Mouse (Mus musculus) ES-CJ7 (cell line): ENCODE measurements around the gene Npcd.

ENCODE experiments used
- DNase-seq: peaks from one replicate; pipeline ENCODE4 v3.0.0; 2011; ENCODE audit warnings: low read depth, low spot score

Npcd gene

GRCm38 (mm10) chr15:79803533-79804351 lies 30.3 kb downstream of the Npcd start:
- DNase-seq: no peak

- DNase-seq: no peak
Observed at GRCm38 (mm10) chr15:79802304-79802703, 31.7 kb downstream of the Npcd start.

GRCm38 (mm10) chr15:79801646-79802045 lies 32.4 kb downstream of the Npcd start:
- no peak for DNase-seq

GRCm38 (mm10) chr15:79800701-79801100 lies 33.3 kb downstream of the Npcd start:
- DNase-seq: no peak

GRCm38 (mm10) chr15:79798591-79798990 lies 35.4 kb downstream of the Npcd start:
- DNase-seq: no peak

- no peak for DNase-seq
Observed at GRCm38 (mm10) chr15:79797680-79798079, 36.4 kb downstream of the Npcd start.

GRCm38 (mm10) chr15:79797096-79797495 lies 36.9 kb downstream of the Npcd start:
- no peak for DNase-seq

GRCm38 (mm10) chr15:79796256-79796655 lies 37.8 kb downstream of the Npcd start:
- DNase-seq: no peak

GRCm38 (mm10) chr15:79794173-79794572 lies 39.9 kb downstream of the Npcd start:
- DNase-seq: no peak

- DNase-seq: no peak
Observed at GRCm38 (mm10) chr15:79793076-79793475, 41.0 kb downstream of the Npcd start.

- DNase-seq: peak; percentile 92
Observed at GRCm38 (mm10) chr15:79792455-79792854, 41.6 kb downstream of the Npcd start.

- DNase-seq: peak; percentile 78
Observed at GRCm38 (mm10) chr15:79791502-79791901, 42.5 kb downstream of the Npcd start.

GRCm38 (mm10) chr15:79790905-79791304 lies 43.1 kb downstream of the Npcd start:
- no peak for DNase-seq

- no peak for DNase-seq
Observed at GRCm38 (mm10) chr15:79790111-79790510, 43.9 kb downstream of the Npcd start.

- no peak for DNase-seq
Observed at GRCm38 (mm10) chr15:79787815-79788214, 46.2 kb downstream of the Npcd start.

- DNase-seq: no peak
Observed at GRCm38 (mm10) chr15:79785056-79785455, 49.0 kb downstream of the Npcd start.

- DNase-seq: no peak
Observed at GRCm38 (mm10) chr15:79777749-79778148, 56.3 kb downstream of the Npcd start, which contains the start of gene Dnal4. Gene Dnal4, minus strand, starts transcription at chr15:79777849.

- no peak for DNase-seq
Observed at GRCm38 (mm10) chr15:79775662-79776061, 58.4 kb downstream of the Npcd start.

GRCm38 (mm10) chr15:79774117-79775027 lies 59.7 kb downstream of the Npcd start:
- DNase-seq: peak; percentile 99

- no peak for DNase-seq
Observed at GRCm38 (mm10) chr15:79770629-79771240, 63.3 kb downstream of the Npcd start.

- no peak for DNase-seq
Observed at GRCm38 (mm10) chr15:79768302-79768701, 65.7 kb downstream of the Npcd start.
